Mouse (Mus musculus): Measurements from ENCODE around the gene Dusp27.
"Not testable (repeated sequence)": the region's sequence is repeated elsewhere in the genome, so short reads cannot be mapped to it uniquely, and the experiment has no call there.

Gene Dusp27

DNA sequence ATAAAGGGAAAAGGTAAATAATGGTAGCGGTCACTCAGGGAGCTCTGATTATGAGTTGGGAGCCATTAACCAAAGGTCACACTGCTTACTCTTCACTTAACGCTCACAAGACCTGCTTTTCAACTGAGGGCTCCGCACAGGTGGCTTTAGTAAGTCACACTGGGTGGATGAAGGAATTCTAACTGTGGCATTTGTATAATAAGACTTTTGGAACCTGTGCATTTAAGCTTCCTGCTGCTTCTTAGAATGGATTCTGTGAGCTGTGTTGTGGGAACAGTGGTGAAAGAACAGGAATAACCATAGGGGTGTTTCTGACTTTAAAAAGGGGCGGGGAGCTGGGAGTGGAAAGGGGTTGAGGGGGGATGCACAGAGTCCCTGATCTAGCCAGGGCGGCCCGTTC is 14.6 kb upstream of the Dusp27 start:
- no peak for DNase-seq (ENCODE audit: low spot score in 2 of 2)

DNA sequence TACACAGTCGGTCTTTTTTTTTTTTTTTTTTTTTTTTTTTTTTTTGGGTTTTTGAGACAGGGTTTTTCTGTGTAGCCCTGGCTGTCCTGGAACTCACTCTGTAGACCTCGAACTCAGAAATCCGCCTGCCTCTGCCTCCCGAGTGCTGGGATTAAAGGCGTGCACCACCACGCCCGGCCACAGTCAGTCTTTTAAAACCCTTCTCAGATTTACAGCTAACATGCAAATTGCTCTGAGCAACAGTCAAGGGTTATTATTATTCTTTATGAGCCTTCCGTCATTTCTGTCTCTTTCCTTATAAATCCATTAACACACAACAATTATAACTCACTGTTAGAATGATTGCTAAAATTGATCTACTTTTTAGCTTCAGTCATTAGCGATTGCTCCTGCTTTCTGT is 14.1 kb upstream of the Dusp27 start:
- DNase-seq (ENCODE audit: low spot score in 2 of 2), result not testable (repeated sequence)

DNA sequence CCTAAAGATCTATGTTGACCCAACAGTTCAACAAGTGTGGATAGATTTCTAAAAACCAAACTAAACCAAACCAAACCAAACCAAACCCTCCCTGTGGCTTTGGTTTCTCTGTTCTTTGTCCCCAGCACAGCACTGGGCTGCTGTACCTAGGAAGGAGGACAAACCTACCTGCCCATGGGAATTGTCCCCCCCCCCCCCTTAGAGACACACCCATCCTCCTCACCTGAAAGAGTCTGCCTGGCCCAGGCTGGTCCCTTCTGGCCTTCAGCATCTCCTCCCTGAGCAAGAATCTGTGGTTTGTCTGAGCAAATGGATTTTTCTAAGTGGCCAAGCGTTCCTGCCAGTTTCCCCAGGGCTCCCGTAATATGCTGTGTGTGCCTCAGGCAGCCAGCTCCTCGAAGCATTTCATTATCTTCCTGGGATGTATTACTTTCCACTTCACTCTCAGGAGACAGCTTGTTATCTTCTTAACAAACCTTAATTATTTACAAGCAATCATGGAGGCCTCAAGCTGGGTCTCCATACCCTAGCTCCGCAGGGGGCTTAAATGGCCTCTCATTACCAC is 12.0 kb upstream of the Dusp27 start:
- no peak for DNase-seq (ENCODE audit: low spot score in 2 of 2)

DNA sequence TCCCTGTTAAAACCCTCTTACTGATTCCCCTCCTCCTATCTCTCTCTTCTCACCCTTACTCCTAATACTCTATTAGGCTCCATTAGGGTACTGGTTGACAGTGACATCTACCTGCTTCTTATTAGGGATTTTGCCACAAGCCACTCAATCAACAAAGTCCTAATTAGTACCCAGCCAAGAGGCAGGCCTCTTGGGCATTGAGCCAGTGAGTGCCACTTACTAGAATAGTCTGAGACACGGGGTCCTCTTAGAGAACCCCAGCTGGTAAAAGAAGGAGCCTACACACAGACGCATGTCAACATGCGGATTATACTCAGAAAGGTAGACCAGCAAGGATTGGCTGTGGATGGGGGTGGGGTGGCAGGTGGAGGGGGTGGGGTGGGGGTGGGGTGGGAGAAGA is 11.4 kb upstream of the Dusp27 start:
- DNase-seq (ENCODE audit: low spot score in 2 of 2), result no peak

DNA sequence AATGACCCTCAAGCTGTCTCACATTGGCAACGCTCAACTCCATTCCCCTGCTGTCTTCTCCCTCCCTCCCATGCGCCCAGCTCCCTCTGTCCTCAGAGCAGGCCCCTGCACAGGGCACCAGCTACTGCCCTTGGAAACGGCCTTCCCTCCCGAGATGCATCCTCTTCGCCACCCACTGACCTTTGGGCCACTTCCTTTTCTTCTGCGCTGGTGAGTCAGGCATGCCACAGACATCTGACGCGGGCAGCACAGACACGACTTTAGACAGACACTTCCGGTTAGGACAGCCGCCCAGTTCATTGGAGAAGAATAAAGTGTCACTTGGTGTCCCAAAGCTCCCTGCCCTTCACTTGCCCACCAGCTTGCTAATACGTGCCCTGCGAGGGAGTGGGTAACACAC is 10.4 kb upstream of the Dusp27 start:
- DNase-seq (ENCODE audit: low spot score in 2 of 2), result peak in 1 of 2 experiments; percentile 47

DNA sequence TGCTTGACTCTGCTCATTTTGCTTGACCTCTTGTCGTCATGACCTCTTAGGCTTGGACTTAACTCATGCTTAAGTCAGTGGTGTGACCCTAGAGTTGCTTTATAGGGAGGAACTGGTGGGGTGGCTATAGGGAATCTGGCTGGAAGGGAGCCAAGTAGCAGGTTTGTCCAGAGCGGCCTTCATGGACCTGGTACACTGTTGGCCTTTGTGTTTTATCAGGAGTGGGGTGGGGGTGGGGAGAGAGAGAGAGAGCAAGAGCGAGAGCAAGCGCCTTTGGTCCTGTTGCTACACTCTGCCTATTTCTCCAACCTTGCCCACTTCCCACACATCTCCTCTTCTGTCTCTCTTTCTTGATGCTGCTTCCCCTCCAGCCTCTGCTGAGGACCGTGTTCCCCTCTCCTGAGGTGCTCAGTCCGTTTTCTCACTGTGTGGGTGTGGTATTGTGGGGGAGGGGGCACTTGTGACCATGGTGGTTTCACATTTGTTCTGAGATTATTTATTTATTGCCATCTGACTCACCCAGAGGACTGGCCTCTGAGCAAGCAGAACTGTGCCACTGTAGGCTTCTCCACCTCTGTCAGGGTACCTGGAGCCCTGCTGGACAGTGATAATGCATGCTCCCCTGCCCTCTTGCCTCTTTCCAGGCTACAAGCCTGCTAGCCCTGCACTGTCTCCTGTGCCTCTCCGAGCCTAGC is 9.7 kb upstream of the Dusp27 start:
- peak; percentile 49 to 57 for DNase-seq (ENCODE audit: low spot score in 2 of 2)

DNA sequence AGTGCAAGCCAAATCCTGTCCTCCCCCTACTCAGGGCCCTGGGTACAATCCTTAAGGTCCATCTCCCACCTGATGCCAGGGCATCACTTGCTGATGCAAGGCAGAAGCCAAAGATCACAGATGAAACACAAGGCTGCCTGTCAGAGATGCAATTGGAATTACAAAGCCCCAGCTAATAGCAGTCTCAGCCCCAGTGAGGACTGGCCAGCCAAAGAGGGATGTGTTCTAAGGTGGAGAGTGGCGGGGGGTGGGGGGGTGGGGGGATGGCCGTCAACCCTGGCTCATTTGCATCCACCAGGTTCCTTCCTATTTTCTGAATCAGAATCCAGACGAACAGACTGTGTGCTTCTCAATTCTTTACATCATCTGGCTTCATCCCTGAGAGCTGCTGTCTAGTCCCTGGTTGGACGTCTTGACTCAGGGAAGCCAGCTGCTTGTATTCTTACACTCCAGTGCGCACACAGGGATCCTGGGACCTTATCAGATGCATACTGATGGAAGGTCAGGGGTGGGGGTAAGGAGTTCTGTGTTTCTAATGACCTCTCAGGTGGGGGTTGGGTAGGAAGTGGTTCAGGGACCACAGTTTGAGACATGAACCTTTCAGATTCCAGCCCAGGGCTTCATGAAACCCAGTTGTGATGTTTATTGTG is 7.5 kb upstream of the Dusp27 start:
- no peak for DNase-seq (ENCODE audit: low spot score in 2 of 2)

DNA sequence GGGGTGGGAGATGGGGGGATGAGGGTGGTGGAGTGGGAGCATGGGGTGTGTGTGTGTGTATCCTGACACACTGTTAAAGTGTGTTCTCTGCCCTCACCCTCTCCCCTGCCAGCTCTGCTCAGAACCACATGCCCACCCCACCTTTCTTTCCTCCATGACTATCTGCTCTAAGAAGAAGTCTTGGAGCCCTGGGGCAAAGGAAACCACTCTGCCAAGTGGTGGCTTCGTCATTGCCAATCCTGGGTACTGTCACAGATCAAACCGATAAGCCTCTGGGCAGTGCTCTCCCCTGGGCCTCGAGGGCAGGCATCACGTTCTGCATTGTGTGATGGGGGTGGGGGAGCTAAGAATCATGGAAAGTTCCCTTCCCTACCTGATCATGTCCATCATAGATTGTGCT is 4.6 kb upstream of the Dusp27 start:
- no peak for DNase-seq (ENCODE audit: low spot score in 2 of 2)

DNA sequence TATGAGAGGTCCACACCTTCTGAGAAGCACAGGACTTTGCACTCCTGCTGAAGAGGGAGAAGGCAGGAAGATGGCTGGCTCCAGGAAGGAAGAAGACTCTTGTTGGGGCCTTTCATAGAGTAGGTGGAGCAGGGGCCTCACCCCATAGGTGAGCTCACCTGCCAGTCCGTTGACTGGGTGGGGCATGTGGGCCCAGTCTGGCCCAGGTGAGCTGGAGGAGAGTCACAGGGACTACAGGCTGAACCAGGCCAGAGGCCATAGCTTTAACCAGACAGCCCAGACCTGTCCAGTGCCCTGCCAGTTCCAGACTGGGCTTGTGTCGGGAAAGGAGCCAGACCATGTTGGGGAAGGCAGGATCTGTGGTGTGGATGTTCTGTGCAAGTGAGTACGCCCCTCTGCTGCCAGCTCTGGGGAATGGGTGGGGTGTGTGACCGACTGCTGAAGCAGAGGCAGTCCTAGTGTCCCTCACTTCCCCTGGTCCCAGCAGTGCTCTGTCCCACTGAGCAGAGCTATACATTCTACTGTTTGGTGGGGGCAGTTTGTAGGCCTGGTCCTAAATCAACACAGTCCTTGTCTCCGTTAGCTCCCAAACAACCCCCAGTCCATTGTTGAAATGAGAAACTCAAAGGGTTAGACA is 2.6 kb upstream of the Dusp27 start, which contains the start of gene Gpa33:
Gene Gpa33 (plus strand): TSS at position 15 of the 637 bp plus-strand sequence.
- peak; percentile 78 to 84 for DNase-seq (ENCODE audit: low spot score in 2 of 2)

DNA sequence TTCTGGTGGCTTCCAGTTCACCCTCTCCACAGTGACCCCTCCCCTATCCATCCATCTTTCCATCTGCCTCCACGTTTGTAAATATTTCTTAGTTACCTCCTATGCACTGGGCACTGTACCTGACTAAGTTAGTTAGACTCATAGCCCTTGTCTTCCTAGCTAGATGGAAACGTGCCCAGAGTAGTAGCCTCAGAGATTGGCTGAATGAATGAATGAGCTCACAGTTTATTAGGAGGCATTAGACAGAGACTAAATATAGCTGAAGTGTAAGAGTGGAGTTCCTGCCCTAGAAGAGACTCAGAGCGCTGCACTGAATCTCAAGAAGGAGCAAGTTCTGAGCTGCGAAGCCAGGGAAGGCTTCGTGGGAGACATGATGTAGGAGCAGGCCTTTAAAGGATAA is 829 bp upstream of the Dusp27 start:
- DNase-seq (ENCODE audit: low spot score in 2 of 2), result no peak

DNA sequence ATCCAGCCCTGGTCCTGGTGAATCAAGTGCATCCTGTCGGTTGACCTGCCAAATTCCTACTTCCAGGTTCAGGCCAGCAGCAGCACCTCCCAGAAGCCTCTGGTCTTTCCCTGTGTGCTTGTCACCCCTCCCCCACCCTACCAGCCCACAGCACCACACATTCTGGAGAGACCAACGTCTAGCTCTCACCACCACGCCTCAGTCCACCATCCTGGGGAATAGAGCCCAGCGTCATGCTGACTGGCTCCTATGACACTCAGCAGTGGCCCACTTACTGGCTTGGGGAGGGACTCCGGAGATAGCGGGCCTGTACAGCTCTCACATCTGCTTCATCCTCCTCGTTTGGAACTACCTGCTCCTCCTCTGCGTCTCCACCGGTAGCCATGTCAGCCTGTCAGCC is 927 bp downstream of the Dusp27 start:
- DNase-seq (ENCODE audit: low spot score in 2 of 2), result no peak

DNA sequence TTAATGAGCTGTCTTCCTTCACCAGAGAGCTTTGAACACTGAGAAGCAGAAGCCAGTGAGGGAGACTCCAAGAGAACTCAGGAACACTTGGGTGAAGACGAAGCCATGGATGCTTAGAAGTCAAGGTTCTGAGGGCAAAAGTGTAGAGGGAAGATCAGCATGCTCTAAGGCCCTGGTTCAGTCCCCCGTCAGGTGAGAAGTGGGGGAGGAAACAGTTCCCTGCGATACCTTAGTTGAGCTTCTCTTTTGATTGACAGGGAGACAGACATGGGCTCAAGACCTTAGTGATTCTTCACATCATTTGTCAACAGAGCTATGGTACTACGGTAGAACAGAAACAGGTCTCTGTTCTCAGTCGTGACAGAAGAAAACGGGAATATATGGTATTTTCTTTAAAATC is 1.4 kb downstream of the Dusp27 start:
- no peak for DNase-seq (ENCODE audit: low spot score in 2 of 2)

DNA sequence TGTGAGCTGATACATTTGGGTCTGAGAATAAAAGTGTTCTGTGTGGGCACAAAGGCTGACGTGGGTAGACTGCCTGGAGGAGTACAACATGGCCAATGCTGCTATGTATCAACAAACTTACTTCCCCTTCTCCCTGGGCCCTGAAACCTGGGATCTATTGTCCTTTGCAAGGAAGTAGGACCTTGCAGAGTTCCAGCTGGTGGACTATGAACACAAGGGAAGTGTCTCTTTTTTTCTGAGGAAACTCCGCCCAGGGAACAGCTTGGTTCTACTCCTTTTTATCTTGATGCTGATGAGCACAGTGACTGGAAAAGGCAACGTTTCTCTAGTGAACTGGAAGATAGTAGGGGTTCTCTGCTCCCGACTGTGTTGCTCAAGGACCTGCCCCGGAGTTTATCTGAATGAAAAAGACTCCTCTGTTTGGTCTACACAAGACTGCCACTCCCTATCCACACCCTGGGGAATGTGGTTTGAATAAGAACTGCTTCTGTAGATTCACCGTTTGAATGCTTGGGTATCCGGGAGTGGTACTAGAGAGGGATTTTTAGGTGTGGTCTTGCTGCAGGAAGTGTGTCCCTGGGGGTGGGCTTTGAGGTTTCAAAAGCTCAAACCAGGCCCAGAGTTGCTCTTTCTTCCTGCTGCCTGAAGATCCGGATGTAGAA is 2.7 kb downstream of the Dusp27 start:
- no peak for DNase-seq (ENCODE audit: low spot score in 2 of 2)

DNA sequence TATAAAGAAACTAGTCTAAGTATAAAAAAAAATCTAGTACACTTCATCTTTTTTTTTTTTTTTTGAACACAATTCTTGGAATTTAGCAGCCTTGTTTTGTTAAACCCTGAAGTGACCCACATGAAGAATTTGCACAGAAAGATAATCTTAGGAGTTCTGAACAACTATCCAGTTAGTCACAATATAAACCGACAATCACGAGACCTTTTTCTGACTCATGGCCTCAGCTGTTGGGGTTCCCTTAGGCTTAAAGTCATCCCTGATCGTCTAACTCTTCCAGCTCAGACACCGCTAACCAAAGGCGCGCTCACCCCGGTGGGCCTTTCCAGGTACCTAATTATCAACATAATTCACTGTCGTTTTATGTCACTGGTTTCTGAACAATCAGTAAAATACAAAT is 4.0 kb downstream of the Dusp27 start:
- no peak for DNase-seq (ENCODE audit: low spot score in 2 of 2)

DNA sequence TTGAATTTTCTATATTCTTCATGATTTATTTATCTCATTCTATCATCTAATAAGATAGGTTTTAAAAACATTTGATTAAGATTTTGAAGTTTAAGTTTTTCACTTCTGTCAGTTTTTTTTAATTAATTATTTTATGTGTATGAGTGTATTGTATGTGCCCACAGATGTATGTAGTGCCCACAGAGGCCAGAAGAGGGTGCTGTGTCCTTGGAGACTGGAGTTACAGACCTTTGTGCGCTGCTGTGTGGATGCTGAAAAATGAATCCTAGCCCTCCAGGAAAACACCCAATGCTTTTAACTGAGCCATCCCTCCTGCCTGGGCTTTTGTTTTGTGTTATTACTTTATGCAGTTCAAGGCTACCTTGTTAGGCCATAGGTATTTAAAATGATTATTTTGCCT is 4.7 kb downstream of the Dusp27 start:
- no peak for DNase-seq (ENCODE audit: low spot score in 2 of 2)

DNA sequence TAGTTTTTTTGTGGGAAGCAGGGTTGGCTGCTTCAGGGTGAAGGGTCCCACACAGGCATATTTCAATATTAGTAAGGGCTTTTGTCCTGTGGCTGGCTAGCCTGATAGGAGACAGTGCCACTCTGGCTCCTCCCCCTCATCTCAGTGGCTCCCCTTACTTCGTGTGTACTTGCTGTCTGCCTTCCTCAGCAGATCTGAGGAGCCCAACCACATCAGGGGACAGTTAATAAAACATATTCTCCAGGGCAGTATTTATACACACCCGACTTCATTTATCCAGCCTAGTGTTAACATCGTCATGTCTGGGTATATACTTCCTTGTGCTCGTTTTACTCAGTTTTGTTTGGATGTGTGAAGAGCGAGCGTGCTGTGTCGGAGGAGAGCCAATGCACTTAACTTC is 5.6 kb downstream of the Dusp27 start:
- no peak for DNase-seq (ENCODE audit: low spot score in 2 of 2)

DNA sequence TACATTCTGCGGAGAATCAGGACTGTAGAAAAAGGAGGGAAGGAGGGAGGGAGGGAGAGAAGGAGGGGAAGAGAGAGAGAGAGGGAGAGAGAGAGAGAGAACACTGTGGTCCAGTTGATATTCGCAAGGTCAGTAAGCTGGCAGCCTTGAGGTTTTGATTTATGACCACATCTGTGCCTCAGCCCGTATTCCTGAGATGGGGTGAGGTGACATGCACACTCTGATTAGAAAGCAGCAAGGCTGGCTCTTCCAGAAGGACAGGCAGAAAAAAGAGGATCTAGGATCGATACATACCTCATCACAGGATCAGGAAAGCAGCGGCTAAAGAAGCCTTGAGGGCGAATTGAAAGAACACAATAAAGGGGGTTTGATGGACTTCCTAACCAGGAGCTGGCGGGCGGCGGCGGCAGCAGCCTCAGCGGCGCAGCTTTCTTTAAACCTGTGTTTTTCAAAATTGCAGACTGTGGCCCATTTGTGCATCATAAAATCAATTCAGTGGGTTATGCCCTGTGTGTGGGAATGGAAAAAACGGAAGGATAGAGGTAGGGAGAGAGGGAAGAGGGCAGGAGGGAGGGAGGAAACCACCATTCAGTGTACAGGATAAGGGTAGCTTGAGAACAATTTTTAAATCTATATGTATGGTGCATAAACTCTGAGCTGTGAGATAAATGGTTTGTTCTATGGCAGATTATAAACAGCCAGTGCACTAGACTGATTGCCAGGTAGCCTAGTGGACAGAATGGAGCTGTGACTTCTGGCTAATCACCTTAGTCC is 9.7 kb downstream of the Dusp27 start:
- no peak for DNase-seq (ENCODE audit: low spot score in 2 of 2)

DNA sequence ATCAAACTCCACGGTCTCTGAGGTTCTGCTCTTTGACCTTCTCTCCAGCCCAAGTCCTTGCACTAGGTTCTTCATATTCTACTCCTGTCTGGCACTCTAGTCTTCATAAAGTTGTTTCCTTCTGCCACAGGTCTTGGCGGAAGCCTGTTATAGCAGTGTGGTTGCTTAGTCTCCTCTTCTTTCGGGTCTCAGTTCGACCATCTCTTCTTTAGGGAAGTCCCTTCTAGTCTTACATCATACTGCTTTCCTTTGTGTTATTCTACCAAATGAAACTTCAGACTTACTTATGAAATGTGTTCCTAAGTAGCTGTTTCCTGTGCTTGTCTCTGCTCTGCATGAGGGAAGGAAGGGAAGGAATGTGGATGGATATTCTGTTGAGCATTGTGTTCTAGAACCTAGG is 12.0 kb downstream of the Dusp27 start:
- no peak for DNase-seq (ENCODE audit: low spot score in 2 of 2)

DNA sequence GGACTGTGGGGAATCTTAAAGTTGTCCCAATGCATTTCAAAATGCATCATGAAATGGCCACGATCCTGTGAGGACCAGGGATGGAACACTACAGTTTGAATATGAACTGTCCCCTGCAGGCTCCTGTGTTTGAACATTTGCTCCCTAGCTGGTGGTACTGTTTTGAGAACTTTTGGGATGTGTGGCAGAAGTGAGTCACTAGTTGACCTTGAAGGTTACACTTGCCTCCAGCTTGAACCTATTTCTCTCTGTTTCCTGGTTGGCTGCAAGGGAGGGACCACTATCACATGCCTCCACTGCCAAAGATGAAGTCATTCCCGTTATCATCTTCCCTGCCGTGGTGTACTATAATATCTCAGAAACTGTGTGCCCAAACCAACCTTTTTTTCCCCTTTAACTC is 12.7 kb downstream of the Dusp27 start:
- DNase-seq (ENCODE audit: low spot score in 2 of 2), result no peak

DNA sequence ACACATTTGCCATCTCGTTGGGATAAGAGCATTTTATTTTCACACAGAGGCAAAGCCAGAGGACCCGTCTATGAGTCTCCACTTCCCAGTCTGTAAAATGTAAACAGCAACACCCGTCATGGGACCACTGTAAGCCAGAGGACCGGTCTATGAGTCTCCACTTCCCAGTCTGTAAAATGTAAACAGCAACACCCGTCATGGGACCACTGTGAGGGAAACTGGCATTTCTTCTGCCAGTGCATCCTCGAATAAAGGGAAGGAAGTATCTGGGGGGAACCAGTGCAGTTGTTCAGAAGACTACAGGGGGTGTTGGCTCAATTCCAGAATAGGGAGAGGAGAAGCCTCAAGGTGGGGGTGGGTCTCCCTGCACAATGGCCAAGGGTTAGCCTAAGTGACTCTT is 22.3 kb downstream of the Dusp27 start:
- DNase-seq (ENCODE audit: low spot score in 2 of 2), result no peak

DNA sequence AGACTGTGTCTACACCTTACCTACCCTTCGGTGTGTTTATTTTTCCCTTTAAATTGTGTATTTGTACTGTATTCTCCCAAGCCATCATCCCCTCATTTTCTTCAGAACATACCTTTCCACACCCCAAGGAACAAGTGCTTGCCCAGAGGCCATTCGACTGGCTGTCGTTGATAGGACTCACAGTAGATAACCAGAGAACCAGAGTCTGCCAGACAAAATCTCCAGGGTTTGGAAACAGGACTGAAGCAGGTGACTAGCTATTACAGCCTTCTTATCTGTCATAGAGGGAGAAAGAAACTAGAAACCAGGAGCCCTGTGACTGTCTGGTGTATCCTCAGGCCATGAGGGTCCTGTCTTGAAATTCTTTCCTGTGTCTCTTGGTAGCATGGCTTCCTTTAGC is 22.9 kb downstream of the Dusp27 start:
- DNase-seq (ENCODE audit: low spot score in 2 of 2), result no peak
